Mouse (Mus musculus): ENCODE data around the gene Atg16l2. TPM values are rescaled to one million over a fixed set of nuclear protein-coding genes. Genes with fewer than 3 reads are reported as not detected.

Gene Atg16l2
- total RNA-seq, 2 experiments from 2014 or later, result 35.1 to 36.6 TPM

GRCm38 (mm10) chr7:101323141-101323594 is 21.1 kb upstream of the Atg16l2 start:
- DNase-seq (ENCODE audit: extremely low spot score in 1 of 2, low spot score in 1 of 2), result no peak

GRCm38 (mm10) chr7:101321218-101321827 is 19.3 kb upstream of the Atg16l2 start:
- DNase-seq (ENCODE audit: extremely low spot score in 1 of 2, low spot score in 1 of 2), result no peak

- DNase-seq (ENCODE audit: extremely low spot score in 1 of 2, low spot score in 1 of 2), result peak in 1 of 2 experiments; percentile 34
Observed at GRCm38 (mm10) chr7:101320399-101321217, 18.6 kb upstream of the Atg16l2 start.

GRCm38 (mm10) chr7:101319796-101320195 is 17.7 kb upstream of the Atg16l2 start:
- DNase-seq (ENCODE audit: extremely low spot score in 1 of 2, low spot score in 1 of 2), result no peak

- no peak for DNase-seq (ENCODE audit: extremely low spot score in 1 of 2, low spot score in 1 of 2)
Observed at GRCm38 (mm10) chr7:101318848-101319247, 16.8 kb upstream of the Atg16l2 start.

- DNase-seq (ENCODE audit: extremely low spot score in 1 of 2, low spot score in 1 of 2), result no peak
Observed at GRCm38 (mm10) chr7:101317014-101317413, 15.0 kb upstream of the Atg16l2 start, which contains the start of gene Stard10. Gene Stard10 (plus strand): TSS chr7:101317086.

- no peak for DNase-seq (ENCODE audit: extremely low spot score in 1 of 2, low spot score in 1 of 2)
Observed at GRCm38 (mm10) chr7:101316591-101317001, 14.5 kb upstream of the Atg16l2 start.

GRCm38 (mm10) chr7:101315699-101316098 is 13.6 kb upstream of the Atg16l2 start:
- DNase-seq (ENCODE audit: extremely low spot score in 1 of 2, low spot score in 1 of 2), result no peak

- no peak for DNase-seq (ENCODE audit: extremely low spot score in 1 of 2, low spot score in 1 of 2)
Observed at GRCm38 (mm10) chr7:101314396-101314795, 12.3 kb upstream of the Atg16l2 start.

GRCm38 (mm10) chr7:101313033-101313432 is 11.0 kb upstream of the Atg16l2 start:
- no peak for DNase-seq (ENCODE audit: extremely low spot score in 1 of 2, low spot score in 1 of 2)

GRCm38 (mm10) chr7:101311061-101311460 is 9.0 kb upstream of the Atg16l2 start:
- no peak for DNase-seq (ENCODE audit: extremely low spot score in 1 of 2, low spot score in 1 of 2)

- peak; percentile 93 to 94 for DNase-seq (ENCODE audit: extremely low spot score in 1 of 2, low spot score in 1 of 2)
Observed at GRCm38 (mm10) chr7:101310327-101311028, 8.4 kb upstream of the Atg16l2 start.

GRCm38 (mm10) chr7:101309985-101310326 is 7.9 kb upstream of the Atg16l2 start:
- no peak for DNase-seq (ENCODE audit: extremely low spot score in 1 of 2, low spot score in 1 of 2)

GRCm38 (mm10) chr7:101306841-101307240 is 4.8 kb upstream of the Atg16l2 start:
- no peak for DNase-seq (ENCODE audit: extremely low spot score in 1 of 2, low spot score in 1 of 2)

- DNase-seq (ENCODE audit: extremely low spot score in 1 of 2, low spot score in 1 of 2), result no peak
Observed at GRCm38 (mm10) chr7:101302691-101303090, 640 bp upstream of the Atg16l2 start.

- DNase-seq (ENCODE audit: extremely low spot score in 1 of 2, low spot score in 1 of 2), result peak in 1 of 2 experiments; percentile 36
Observed at GRCm38 (mm10) chr7:101301361-101301880, 630 bp downstream of the Atg16l2 start.

GRCm38 (mm10) chr7:101298375-101298774 is 3.7 kb downstream of the Atg16l2 start:
- DNase-seq (ENCODE audit: extremely low spot score in 1 of 2, low spot score in 1 of 2), result no peak

GRCm38 (mm10) chr7:101297023-101297405 is 5.0 kb downstream of the Atg16l2 start:
- DNase-seq (ENCODE audit: extremely low spot score in 1 of 2, low spot score in 1 of 2), result no peak

GRCm38 (mm10) chr7:101296252-101297022 is 5.6 kb downstream of the Atg16l2 start:
- peak; percentile 77 to 84 for DNase-seq (ENCODE audit: extremely low spot score in 1 of 2, low spot score in 1 of 2)

- no peak for DNase-seq (ENCODE audit: extremely low spot score in 1 of 2, low spot score in 1 of 2)
Observed at GRCm38 (mm10) chr7:101295438-101295837, 6.6 kb downstream of the Atg16l2 start.
